Mouse (Mus musculus) right cerebral cortex, postnatal 4 days (tissue): ENCODE data around the gene Adcy5.

Experiments used
- DNase-seq: peaks from one replicate; pipeline ENCODE4 v3.0.0-alpha.2; 2022

Gene Adcy5

DNA sequence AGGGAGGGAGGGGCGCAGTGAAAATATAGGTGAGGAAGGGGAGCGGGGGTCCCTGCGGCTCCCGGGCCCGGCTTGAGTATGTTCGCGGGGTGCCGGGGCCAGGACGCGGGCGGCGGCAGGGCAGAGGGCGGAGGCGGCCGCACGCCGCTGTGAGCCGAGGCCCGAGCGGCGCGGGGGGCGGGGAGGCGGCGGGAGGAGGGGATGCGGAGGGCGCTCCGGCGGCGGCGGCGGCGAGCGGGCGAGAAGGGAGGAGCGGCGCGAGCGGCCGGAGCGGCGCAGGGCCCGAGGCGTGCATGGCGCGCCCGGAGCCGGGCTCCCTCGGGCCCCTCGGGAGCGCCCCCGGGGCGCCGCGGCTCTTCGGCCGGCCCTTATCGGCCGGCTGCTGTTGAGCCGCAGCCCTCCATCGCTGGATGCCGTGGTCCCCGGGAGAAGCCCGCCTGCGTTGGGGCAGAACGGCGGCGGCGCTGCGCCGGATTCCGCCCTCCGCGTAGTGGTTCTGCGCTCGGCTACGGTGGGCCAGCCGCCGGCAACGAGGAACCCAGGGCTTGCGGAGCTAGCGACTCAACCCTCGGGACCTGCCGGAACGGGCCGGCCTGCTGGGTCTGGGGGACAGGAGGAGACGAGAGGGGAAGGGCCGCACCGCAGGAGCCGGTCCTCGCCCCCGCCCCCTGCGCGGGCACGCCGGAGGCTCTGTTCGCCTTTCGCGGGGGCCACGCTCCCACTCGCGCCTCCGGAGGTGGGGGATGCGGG is at the start of gene Adcy5:
Gene Adcy5 (plus strand): TSS at position 237 of the 750 bp plus-strand sequence.
- DNase-seq = peak; percentile 61

DNA sequence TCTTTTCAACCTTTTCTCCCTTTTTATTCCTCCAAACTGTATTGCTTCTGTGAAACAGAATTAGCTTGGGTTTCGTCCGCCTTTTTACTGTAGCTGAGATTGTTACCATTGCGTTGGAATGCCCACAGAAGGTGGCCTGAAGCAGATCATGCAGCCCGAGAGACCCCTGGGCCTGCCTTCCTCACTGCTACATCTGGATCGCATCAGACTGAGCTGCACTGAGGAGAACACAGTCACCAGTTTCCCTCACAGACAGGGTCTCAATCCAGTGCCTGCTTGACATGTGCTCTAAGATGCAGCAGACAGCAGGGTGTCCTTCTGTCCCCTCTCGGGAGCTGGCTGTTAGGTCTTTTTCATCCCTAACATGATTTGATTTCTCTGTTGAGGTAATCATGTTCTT is 46.7 kb upstream of the Adcy5 start:
- no peak for DNase-seq

DNA sequence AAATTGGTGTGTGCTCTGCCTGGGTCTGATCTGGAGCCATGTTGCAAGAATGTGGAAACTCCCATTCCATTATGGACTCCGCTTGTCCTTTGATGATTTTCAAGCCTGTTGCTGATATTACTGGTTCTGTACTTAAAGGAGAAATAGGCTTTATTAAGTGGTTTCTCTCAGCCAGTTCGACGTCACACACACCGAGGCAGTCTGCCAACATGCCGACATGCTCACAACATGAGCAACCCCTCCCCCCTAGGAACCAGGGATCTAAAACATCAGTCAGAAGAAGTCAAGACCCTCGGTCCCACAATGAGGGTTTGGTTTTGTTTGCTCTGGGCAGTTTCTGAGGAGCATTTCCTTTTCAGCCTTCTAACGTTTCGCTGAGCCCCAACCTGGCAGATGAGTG is 45.5 kb upstream of the Adcy5 start:
- no peak for DNase-seq

DNA sequence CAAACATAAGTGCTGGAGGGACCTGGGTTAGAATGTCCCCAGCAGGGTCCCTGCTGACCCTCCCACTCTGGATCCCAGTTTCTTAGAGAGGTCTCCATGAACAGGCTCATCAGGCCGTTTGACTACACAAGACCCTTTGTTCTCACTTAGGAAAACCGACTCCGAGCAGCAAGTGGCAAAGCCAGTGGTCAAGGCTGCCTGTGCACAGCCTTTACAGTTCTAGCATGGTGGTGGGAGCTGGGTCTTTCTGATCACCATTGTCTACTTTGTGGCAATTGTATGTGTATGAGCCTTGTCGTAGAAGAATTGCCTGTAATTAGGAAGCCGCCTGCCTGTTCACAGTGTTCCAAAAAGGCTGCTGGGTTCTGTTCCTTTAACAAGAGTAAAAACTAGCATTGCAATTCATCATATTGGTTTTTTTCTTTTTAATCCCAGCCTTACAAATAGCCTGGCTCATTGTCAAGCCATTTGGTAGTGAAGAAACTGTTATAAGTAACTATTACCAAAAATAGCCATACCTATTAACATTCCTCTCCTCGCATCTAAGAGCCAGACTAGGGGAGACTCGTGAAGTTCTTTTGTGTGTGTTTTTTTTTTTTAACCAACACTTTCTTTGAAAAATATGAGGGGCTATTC is 44.9 kb upstream of the Adcy5 start:
- no peak for DNase-seq

DNA sequence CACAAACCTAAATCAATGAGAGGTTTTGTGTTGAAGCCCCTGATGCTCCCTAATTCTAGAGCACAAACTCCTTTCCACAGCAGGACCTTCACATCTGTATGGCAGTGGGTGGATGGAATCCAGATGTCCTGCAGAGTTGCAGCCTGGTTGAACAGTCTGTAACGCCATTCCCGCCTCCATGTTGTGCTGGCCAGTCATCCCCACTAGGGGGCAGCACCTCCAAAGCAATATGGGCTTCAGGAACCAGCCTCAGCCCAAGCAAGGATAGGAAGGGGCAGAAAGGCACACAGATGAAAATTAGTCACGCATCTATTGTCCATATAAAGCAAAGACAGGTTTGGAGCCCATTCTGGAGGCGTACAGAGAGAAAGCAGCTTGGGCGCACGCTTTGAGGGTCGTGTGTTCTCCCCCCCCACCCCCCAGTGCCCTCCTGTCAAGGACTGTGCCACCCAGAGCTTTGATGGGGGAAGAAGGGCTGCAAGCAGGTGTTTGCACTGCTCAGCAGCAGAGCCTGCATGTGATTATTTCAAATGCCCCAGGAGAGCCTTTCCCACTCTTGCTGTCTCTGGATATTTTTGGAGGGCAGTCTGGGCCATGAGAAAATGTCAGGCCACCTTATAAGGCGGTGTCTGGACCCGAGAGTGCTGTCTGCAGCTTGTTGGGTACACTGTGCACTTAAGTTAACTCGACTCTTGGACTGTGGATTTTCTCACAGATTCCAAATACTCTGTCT is 44.1 kb upstream of the Adcy5 start:
- DNase-seq = peak; percentile 93

DNA sequence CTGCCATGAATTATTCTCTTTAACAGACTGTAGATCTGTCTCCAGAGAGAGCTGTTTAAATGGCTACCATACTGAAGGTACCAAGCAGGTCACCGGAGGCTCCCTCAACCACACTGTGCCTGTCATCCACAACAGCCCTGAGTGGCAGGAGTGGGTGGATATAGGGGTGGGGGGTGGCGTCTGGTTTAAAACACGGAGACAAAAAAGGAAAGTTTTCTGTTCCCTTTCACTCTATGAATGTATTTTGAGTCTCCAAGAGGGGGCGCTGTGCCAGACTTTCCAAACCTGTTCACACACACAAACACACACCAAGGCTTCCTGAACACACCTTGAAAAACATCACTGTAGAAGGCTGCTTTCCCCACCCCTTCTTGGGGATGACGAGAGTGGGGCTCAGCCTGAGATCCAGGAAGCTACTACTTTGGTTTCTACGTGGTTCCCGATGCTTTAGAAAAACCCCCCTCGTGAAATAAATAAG is 43.5 kb upstream of the Adcy5 start:
- DNase-seq = peak; percentile 68

DNA sequence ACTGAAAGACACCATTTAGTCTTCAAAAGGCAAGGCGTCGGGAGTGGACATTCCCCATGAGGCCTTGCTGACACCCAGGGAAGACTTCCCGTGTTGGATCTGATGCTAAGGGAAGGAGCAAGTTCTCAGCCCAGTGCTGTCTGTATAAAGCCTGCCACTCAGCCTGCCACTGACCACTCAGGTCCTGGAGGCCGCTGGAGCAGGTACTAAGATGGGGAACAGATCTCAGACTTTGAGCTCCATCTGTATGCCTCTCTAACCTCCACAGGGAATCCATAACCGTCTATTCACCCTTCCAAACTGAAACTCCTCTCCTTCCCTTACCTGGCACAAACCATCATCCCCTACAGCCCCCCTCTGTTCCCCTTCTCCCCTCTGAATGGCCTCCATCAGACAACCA is 41.2 kb upstream of the Adcy5 start:
- DNase-seq = no peak

DNA sequence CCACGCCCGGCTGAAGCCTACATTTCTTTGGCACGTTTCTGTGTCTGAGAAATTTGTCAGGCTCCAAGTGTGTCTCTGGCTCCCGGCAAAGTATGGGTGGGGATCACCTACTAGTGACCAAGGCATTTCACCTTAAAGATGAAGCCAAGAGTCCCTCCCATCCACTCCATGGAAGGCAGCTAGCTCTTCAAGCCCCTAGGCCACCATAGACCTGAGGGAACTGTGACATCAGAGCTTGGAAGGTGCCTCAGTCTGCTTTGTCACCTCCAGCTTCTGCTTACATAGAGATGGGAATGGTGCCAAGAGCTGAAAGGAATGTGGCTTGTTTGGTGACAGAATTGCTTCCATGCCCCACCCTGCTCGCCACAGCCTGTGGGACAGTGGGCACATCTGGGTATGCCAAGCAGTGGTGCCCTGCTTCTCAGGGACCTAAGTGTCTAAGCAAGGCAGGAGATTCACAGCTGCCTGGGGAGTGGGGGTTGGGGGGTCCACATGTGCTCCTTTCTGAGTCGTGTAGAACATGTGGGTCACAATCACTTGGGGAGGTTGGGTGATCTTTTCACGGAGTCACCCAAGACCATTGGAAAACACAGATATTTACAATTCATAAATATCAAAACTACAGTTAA is 38.2 kb upstream of the Adcy5 start:
- no peak for DNase-seq

DNA sequence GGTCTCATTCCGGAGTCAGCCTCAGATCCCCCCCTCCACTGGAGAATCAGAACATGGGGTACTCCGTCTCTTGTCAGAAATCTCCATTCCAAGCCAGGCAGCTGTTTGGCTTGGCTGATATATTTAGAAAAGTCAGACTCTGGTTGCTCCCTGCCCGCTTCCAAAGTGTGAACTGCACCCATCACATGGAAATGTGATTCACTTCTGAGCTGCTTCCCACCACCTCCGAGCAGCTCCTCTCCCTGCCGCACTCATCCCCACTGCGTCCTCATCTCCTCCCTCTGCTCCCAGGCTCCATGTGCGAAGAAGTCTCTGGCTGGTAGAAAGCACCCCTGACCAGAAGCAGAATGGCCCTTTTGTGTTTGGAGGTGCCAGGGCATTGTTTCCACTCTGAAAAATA is 37.2 kb upstream of the Adcy5 start:
- no peak for DNase-seq

DNA sequence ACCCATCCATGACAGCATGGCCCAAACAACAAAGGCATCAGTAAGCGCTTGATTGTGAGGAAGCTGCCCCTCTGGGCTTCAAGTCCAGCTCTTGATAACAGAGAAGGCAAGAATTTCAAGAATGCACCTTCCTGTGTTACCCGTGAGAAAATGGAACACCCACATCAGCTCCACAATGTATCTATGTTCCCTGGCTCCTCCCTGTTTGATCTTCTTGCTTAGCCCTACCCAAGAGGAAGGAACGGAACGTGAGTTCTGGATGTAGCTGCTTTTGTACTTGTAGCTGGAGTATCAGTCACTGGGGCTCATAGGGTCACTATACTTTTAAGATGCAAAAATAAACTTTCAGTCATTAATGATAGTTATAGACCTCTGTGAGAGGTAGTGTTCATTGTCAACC is 34.1 kb upstream of the Adcy5 start:
- no peak for DNase-seq

DNA sequence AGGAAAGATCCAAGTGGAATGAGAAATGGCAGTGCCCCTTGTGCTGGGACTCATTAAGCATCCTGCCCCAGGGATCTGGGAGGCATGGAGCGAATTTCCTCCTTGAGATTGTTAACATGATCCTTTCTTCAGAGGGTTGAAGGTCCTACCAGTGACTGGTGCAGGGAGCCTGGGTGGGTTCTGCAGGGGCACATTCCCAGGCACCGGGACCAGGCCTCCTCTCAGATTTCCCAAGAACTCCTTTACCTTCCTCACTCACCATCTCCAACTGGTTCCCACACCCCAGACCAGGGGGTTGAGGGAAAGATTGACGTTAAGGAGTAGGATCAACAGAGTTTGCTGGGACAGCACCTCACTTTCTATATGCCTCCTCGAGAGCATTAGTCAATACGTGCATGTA is 27.4 kb upstream of the Adcy5 start:
- DNase-seq = no peak

DNA sequence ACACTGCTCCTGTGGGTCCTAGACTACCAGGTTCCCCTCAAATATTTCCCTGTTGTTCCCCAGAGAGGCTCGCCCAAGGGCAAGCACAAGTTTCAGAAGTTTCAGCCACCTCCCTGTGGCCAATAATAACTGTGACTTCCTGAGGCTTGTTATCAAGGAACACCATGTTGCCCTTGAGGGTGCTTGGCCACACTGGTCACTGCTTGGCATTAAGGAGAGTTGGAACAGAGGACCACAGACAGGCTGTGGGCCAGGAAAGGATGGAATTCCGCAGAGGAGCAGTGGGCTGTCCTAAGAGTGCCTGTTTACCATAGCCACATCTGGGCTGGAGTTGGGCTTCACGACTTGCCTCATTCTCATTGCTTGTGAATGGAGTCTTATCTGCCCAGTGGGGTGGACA is 24.5 kb upstream of the Adcy5 start:
- DNase-seq = no peak

DNA sequence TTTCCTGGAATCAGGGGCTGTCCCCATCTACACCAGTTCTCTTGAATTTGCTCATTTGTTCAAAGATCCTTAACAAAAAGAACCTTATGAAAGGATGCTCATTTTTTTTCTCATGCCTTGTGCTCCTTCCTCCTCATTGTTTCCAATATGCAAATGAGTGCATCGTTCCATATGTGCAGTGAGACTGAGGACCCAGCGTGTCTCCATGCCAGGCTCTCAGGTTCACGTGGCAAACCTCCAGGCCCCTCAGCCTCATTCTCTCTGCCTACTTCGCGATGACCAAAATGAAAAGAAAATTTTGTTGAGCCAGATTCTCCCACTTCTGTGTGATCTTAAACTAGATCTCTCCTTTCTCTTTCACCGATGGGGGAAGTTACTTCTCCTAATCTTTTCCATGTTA is 15.3 kb upstream of the Adcy5 start:
- no peak for DNase-seq

DNA sequence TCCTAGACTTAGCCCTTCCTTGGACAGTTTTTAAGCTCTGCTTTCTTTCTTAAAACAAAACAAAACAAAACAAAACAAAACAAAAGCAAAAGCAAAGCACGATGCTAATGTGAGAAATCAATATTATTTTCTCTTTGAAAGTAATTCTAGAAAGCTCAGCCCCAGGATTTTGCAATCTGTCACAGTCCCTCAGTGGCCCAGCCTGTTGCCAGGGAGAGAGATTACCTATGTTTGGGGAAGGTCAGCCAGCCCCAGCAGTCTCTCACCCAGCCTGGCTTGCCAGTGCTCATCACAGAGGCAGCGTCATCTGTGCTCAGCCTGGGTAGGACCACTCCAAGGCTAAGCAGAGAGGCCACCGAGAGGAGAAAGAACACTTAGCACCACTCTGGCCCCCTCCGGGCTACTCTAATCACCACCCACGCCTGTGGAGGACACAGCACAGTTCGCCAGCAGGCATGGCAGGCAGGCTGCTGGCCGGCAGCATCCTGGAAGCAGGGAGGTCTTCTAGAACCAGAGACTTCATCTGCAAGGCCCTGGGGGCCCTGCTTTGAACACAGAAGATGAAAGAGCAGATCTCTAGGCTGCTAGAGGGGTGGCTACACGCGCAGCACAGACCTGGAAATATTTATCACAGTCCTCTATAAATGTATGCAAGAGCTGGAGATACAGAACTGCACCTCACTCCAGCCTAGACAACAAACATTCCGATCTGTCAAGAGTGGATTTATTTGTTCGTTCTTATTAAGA is 14.6 kb upstream of the Adcy5 start:
- no peak for DNase-seq

DNA sequence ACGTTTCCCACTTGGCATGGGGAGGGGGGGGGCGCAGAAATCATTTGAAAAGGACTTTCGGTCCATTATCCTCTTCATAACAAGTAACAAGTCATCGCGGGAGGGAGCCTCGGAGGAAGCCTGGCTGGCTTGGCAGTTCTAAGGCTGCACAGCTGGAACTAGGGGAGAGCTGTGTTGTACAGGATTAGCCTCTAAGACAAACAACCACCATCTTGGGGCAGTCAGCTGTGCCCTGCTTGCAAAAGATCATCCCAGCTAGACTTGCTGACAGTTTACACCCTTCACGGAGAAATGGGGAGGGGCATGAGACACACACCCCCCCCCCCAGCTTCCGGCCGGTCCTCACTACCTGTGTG is 14.1 kb upstream of the Adcy5 start:
- no peak for DNase-seq

DNA sequence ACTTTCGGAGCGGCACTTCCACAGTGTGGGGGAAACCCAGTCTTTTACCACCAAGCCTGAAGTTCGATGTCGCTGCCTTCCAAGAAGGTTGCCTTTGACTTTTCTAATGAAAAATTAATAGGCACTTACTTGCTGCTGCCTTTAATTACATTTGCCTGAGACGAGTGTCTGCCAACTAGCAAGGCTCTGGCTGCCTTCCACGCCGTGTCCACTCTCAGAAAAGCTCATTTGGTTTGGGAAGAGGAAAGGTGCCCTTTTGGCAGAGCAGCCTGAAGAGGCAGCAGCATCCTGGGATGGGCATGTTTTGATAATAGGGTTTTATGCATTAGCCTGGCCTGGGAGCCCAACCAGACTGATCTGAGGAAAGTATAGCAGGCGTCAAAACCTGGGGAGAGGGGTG is 12.8 kb upstream of the Adcy5 start:
- no peak for DNase-seq

DNA sequence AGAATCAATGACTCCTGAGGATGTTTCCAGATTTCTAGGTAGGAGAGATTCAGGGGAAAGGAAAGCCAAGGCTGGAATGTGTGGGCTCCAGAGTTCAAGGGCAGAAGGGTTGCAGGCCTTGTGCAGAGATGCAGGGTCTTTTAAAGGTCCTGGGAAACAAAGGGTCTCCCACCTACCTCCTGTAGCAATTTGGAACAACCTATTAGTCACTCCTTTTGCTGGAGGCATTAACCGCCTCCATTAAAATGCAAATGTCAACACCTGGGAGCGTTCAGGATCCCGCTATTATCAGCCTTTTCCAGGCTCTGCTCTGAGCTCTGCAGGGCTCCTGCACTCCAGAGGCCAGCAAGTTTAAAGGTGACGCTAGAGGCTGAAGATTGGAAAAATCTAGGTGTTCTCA is 8.5 kb upstream of the Adcy5 start:
- no peak for DNase-seq

DNA sequence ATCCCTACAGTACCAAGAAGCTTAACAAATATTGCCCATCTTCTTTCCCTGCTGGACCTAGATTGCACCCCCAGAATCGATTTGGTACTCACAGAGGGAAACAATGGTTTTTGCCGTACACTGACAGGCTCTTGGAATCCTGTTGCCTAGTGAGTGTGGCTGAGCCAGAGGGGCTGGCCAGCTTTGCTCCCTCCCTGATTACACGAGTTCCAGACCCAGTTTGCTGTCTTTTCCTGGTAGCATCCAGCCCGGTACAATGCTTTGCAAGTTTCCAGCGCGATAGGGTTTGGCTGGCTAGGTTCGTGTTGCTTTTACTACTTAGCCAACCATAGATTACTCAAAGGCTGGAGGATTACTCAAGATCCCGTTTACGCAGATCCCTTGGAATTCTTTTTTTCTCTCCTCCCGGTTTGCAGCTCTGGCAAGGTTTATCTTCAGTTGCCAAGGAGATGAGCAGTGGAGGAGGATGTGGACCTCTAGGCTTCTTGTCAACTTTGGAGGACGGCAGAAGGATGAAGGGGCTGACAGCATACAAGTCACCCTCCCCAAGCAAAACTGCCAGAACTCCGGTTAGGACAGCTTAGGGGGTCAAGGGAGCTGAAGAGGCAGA is 1.4 kb upstream of the Adcy5 start:
- no peak for DNase-seq

DNA sequence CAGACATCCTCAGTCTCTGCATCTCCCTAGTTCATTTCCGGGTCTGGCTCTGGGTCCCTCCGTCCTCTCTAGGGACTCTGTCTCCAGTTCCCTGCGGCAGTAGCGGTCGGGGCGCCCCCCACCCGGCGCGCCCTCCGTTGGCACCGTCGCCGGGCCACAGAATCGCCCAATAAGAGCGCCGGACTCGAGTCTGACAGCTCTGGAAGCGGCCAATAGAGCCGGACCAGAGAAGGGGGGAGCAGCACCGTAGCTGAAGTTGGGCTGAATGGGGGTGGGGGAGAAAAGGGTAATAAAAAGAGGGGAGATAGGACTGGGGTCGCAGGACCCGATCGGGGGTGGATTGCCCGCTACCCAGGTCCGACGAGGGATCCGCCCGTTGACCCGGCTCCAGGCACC is 434 bp upstream of the Adcy5 start:
- peak; percentile 71 for DNase-seq

DNA sequence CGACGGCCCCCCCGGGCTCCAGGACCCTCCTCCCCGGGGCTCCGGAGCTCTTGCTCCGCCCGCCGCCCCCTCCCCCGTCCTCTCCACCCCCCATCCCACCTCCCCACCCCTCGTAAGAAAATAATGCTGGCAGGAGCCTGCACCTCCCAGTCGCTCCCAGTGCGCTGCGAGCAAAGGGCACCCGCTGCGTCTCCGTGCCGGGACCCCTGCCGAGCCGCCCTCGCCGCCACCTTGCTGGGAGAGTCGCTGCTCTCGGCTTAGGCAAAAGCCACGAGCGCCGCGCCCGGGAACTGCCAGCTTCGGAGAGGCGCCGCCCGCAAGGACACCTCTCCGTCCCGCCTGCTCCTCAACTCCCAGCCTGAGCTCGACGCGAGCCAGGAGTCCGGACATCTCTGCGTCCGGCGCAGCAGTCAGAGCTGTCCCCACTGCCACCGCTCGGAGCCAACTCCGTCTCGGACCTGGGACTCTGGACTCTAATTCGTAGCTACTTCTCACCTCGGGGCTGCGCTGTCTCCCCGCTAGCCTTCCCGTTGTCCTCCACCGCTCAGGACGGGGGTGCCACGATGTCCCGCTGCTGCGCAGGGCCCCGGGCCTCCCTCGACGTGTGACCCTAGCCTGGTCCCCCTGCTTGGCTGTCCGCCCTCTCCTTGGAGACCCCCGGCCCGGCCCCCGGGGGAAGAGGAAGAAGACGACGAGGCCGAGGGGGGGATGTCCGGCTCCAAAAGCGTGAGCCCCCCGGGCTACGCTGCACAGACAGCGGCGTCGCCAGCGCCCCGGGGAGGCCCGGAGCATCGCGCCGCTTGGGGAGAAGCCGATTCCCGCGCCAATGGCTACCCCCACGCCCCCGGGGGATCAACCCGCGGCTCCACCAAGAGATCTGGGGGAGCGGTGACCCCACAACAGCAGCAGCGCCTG is 971 bp downstream of the Adcy5 start:
- DNase-seq = peak; percentile 60

DNA sequence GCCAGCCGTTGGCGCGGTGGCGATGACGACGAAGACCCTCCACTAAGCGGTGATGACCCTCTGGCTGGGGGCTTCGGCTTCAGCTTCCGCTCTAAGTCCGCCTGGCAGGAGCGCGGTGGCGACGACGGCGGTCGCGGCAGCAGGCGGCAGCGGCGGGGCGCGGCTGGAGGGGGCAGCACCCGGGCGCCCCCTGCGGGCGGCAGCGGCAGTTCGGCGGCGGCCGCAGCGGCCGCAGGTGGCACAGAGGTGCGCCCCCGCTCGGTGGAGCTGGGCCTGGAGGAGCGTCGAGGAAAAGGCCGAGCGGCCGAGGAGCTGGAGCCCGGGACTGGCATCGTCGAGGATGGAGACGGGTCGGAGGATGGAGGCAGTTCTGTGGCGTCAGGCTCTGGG is 1.6 kb downstream of the Adcy5 start:
- DNase-seq = peak; percentile 64
